Mouse (Mus musculus) cerebellum, adult 9-10 months (tissue): ENCODE results near the gene Tbk1.

ENCODE experiments used
- DNase-seq: peaks from one replicate; pipeline ENCODE4 v3.0.0; 2022

Gene Tbk1

DNA sequence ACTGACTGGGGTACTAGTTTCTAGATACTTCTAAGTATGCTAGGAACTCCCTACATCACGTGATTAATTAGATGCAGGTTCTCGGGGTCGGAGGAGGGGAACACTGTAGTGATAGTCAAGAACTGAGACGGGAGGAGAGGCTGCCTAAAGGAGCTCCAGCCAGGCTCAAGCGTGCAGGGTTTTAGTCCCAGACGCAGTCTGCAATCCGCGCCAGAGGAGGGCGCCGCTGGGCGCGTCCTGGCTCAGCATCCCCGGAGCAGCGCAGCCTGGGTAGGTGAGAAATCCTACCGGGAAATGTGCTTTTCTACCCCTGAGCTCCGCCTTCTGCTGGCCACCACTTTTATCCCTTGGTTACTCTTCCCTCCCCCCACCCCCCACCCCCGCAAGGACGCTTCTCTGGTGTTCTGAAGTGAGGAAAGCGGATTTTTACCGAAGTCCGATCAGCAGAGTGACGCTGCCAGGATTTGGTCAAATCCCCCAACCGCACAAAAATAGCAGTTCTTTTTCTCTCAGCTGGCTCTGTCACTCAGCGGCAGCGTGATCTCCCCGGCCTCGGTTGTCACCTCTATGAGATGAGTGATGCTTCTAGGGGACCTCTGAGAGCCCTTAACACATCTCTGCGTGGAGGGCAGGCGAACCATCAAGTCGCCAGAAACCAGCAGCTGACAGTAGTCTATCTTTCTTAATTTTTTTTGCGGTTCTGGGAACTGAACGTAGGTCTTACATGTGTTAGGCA is 53.3 kb downstream of the Tbk1 start:
- peak; percentile 54 for DNase-seq

DNA sequence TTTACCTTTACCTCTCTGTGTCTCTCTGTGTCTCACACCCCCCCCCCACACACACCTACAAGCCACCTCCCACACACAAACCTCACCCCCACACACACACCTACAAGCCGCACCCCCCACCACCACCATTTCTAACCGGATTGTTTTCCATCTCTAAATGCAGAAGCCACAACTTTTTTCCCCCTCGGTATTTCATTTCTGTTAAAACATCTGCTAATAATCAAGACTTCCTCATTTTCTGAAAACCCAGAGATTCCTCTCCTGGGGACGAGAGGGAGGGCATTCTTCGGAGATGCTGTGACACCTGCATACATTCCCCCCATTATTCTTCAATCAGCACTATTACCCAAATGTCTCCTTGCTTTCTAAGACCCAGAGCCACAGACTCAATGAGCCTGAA is 55.0 kb downstream of the Tbk1 start:
- no peak for DNase-seq

DNA sequence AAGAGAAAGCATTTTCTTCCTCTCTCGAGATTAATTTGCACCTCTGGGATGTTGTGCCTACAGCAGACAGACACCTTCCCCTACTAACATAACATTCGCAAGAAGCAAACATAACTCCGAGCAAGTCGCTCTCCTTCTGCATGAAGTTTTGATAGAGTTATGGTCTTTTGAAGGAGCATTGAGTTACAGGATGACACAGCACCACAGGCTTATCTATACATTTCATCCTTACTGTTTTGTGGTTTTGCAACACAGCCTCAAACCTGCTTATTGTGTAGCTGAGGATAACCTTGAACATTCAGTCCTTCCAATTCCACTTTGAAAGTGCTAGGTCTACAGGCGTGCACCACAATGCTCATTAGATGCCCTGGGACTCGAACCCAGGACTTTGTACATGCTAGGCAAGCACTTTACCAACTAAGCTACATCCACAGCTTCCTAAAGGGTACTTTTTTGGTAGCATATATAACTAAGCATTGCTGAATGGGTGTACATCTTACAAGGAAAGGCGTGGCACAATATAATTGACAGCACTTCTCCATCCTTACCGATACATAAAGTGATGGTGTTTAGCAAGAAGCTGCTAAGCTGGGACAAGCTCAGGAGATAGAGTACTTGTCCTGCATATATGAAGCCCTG is 56.1 kb downstream of the Tbk1 start:
- DNase-seq, result no peak

DNA sequence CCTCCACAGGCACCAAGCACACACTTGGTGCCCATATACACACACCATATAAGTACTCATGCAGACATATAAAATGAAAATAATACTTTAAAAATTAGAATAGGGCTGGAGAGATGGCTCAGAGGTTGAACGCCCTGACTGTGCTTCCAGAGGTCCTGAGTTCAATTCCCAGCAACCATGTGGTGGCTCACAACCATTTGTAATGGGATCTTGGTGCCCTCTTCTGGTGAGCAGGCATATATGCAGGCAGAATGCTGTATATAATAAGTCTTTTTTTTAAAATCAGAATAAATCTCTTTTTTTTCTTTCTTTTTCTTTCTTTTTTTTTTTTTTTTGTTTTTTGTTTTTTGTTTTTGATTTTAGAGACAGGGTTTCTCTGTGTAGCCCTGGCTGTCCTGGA is 57.3 kb downstream of the Tbk1 start:
- no peak for DNase-seq

DNA sequence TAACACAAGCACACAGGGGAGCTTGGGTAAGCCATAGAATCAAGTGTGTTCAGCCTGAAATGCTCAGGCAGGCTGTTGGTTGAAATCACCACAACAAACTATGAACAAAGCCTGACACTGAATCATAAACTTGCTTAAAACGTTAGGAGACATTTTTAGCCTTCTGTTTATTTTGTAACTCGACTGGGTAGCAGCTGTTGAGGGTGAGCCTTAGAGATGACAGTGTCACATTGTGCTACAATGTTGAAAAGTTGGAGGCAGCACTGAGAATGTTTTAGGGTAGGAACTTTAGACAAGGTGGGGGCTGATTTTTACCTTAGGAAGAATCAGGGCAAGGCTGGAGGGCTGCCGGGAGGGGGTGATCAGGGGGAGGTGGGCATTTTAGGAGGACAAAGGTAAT is 58.1 kb downstream of the Tbk1 start:
- no peak for DNase-seq

DNA sequence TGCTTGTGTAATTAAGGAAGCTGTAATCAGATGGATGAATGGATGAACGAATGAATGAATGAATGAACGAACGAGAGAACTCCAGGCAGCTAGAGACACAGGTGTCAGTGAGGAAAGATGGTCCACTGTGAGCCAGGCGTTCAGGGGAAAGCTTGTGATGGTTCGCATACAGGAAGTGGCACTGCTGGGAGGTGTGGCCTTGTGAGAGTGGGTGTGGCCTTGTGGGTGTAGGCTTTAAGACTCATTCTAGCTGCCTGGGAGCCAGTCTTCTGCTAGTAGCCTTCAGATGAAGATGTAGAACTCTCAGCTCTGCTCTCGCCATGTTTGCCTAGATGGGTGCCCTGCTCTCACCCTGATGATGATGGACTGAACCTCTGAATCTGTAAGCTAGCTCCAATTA is 59.5 kb downstream of the Tbk1 start:
- DNase-seq, result no peak

DNA sequence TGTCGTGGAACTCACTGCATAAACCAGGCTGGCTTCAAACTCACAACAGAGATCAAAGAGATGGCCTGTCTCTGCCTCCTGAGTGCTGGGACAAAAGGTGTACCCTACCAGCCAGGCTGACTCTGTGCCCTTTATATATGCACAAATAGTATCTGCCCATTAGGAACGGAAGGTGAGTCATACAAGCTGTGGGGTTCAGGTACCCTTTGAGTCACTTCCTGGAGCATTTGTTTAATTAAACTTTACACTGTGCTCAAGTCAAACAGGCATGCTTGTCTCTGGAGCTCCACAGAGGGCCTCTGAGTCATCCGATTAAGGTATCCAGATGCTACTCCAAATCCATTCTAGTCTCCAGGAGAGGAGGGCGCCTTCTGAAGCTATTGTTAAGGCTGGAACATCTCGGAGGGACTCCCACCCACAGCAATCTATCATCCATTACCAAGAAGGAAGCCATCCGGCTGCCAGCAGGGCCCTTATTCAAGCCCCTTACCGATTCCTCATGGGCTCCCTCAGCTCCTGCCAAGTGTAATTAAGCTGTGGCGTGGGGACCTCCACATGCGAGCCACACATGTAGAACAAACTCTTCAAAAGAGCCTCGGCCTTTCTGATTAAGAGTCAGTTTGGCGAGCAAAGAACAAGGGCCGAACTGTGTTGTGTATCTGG is 65.5 kb downstream of the Tbk1 start:
- DNase-seq, result no peak

DNA sequence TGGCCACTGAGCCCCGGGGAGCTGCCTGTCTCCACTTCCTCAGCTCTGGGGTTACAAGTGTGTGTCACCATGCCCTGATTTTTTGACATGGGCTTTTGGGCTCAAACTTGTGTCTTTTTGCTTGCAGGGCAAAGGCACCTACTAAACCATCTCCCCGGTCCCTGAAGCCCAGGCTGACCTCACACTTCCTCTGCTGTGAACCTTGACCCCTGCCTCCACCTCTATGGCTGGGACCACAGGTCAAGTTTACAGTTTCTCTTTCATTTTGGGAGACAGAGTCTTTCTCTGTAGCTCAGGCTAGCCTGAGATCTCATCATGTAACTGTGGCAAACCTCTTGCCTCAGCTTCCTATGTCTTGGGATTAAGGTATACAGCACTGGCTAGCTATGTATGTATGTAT is 66.9 kb downstream of the Tbk1 start:
- DNase-seq, result no peak

DNA sequence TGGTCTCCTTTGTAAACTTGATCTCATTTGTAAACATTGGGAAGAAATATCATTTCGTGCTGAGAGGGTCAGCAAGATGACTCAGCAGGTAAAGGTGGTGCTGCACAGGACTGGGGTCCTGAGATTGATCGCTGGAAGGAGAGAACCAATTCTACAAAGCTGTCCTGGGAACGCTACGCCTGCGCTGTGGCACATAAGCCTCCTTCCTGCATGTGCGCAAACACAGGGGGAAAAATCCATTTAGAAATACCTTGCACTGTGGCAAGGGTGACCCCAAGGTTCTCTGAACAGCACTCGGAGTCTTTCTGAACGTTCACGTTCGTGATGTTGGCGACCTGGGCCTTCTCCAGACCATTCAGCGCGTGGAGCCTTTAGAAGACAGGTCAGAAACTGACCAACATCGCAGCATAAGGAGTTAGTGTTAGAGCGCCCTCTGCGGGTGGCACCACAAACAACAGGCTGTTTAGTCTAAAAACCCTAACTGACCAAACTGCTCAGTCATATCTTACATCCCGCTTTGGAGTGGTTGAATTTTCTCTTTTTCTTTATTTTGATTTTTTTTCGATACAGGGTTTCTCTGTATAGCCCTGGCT is 70.5 kb downstream of the Tbk1 start:
- DNase-seq, result peak; percentile 84

DNA sequence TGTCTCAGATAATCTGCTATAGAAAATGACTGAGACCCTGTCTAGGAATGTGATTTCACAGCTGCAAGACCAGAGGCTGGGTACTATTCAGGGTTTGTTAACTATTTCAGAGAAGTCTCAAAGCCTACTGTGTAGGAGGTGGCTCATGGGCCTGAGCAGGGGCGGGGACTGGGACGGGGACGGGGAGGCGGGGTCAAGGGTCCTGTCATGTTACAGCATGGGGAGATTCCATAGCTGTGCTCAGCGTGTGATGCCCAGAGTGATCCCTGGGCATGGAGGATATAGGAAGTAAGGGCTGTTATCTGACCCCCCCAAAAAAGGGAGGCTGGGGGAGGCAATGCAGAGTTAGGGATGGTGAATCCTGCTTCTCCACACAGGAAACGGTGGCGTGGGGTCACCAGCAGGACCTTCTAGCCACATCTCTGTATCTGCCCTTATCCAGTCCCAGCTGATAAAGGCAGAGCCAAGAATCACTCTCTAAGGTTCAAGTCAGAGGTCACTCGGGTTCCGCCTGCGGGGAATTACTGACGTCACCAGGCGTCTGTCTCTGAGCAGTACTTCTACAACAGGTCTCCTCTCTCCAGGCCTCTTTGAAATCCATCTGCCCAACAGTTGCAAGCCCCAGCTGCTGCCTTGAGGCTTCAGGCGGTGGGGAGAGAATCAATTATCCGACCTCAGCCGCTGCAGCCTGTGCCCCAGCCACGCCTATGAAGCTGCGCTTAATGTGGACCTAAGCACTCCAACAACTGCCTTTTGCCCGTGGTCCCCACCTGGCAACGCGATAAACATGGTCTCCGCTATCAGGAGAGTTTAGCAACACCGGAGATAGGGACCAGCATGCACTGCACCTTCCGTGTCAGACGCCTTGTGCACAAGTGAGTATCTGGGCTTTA is 76.6 kb downstream of the Tbk1 start:
- no peak for DNase-seq

DNA sequence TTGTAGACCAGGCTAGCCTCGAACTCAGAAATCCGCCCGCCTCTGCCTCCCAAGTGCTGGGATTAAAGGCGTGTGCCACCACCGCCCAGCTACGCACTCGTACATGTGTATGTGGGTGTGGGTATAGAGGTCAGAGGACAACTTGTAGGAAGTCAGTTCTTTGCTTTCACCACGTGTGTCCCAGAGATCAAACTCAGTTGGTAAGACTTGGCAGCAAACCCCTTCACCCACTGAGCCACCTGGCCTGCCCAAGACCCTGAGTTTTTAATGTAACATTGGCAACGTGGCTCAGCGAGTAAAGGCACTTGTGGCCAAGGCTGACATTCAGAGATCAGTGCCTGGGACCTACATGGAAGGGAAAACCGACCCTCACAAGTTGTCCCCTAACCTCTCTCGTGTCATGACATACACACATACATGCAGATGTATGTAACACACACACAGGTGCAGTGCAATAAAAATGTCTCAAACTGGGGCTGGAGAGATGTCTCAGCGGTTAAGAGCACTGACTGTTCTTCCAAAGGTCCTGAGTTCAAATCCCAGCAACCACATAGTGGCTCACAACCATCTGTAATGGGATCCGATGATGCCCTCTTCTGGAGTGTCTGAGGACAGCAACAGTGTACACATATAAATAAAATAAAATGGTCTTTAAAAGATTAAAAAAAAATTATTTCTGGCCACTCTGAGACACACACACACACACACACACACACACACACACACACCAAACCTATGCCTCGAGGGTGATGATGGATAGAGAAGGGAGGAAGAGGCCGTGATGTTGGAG is 78.6 kb downstream of the Tbk1 start:
- DNase-seq, result no peak

DNA sequence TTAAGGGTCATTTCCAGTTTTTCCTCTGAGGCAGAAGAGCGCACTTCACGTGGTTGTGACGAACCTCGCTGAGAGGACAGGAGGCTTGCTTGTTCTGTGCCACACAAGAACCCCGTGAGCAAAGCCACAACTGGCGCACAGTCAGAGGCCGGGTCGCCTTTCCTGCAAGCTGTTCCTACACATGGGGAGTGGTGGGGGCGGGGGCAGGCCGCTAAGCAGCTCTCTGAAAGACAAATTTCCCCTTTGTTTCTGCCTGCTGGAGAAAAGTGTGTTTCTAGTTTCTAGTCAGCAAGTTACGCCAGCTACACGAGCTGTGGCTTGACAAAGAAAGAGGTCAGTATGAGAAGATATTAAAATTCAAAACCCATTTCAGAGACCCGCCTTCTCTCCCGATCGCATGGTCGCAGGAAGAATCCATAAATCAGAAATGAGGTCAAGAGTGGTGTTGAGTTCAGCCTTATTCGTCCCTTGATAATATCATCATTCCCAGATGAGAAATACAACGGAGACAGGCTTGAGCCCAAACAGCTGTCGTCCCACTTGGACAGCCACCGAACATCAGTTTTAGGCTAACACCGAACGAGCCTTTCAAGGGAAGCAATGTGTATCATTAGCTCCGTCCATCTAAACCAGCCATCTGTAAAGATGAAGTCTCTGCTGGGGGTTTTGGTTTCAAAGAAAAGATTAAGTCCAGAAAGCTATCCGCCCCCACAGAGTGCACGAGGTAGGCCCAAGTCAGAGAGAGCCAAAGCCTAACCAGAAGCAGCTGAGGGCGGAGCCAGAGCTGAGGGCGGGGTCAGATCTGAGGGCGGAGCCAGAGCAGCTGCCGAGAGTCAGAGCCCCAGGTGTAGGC is 79.6 kb downstream of the Tbk1 start:
- DNase-seq, result peak; percentile 24

DNA sequence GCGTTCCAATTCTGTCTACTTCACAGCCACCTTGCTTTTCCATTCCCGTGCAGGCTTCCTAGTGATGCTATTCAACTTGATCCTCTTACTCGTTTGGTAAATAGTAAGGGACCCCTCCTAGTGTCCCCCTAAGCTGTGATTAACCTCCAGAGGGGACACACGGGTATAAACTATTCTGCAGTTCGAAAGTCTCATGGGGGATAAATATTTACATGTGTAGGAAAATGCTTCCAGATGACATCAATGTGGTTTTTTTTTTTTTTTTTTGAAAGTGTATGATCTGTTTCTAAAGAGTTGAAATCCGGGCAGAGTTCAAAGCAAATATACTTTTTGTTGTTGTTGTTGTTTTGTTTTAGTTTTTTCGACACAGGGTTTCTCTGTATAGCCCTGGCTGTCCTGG is 80.7 kb downstream of the Tbk1 start:
- DNase-seq, result peak; percentile 35

DNA sequence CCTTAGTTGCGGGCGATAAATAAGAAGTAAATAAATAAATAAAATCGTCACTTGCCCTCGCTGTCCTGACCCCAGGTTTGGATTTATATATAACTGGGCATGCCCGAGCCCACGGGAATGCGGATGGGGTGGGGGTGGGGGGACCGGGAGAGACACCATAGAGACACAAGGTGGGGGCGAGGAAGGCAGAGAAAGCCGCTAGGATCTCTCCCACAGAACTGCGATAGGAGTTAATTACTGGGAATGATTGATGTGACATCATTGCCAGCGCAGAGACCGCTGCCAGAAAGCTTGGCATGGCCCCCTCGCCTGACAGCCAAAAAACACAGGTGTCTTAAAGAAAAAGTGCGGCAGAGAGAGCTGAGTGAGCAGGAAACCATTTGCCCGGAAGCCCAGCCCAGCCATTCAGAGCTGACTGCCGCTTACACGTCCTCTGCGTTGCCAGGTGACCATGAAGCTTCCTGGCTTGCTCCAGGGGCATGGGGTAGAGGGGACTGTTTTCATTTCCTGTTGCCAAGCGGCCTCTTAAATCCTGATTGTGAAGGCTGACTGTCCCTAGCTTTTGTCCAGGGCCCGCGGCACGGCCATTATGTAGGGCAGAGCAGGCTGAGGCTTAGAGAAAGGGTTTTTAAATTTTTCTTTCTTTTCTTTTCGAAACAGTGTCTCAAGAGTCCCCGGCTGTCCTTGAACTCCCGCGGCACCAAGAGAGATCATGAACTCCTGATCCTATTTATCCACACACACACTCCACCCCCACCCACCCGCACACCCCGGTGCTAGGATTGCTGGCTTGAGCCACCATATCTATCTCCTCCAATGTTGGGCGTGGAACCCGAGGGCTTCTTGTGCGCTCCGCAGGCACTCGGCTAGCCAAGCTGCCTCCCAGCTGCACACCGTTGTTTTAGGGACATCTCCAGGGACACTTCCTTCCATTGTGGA is 81.3 kb downstream of the Tbk1 start:
- peak; percentile 83 for DNase-seq

DNA sequence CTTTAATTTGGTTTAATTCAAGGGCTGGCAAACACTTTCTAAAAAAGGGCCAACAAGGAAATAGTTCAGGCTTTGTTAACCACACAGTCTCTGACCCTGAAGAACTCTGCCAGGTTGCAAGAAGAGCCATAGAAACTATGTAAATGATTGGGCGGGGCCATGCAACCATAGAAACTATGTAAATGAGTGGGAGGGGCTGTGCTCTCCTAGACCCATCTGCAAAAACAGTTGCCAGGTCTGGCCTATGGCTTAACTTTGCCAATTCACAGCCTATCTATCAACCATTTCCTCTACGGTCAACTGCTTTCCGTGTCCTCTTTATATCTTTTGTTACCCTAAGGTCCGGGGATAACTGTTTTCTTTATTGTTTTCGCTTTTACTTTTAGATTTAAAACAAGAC is 85.4 kb downstream of the Tbk1 start:
- DNase-seq, result no peak

DNA sequence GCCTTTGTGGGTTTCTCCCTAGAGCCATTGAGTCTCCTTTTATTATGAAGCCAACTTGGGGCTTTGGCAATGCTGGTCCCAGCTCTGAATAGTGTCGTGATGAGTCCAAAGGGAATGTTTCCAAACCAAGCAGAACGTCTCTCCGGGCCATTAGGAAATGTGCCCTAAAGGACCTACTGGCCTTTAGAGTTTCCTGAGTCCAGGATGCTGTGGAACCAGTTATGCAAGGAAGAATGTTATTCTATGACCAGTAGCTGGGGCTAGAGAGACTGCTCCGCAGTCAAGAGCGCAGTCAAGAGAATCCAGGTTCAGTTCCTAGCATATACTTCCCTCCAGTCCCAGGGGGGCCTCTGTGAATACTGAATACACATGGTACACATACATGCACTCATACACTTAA is 86.6 kb downstream of the Tbk1 start:
- DNase-seq, result no peak

DNA sequence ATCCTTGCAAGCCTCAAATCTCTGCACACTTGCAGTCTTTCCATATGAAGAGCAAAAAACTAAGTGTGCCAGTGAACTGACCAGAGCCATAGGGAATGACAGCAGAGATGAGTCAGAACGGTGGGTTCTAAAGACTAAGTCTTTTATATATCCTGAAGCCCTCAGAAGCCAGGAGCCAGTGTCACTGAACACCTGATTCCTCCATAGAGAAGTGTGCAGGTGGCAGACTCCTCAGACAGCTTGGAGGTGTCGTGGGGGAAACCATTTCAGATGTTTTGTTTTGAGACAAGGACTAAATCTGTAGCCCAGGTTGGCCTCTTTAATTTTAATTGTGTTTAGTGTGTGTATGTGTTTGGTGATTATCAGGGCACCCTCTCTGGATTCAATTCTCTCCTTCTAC is 87.5 kb downstream of the Tbk1 start:
- DNase-seq, result no peak

DNA sequence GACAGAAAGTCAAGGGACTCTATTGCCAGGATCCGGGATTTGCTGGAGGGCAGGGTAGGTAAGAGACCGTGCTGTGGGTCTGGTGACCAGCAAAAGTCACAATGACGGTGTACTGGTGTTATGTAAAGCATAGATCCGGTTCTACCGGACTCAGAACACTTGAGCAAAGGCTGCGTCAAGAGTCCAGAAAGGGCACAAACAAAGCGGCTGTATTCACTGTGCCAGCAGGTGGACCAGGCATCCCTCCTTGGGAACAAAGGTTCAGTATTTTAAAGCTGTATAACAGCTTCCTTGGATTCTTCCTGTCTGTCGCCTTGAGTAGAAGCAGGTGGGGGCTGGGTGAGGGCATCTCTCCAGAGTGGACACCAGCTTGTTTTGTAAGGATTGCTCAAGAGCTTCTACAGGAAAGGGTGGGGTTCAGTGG is 88.1 kb downstream of the Tbk1 start:
- DNase-seq, result no peak

DNA sequence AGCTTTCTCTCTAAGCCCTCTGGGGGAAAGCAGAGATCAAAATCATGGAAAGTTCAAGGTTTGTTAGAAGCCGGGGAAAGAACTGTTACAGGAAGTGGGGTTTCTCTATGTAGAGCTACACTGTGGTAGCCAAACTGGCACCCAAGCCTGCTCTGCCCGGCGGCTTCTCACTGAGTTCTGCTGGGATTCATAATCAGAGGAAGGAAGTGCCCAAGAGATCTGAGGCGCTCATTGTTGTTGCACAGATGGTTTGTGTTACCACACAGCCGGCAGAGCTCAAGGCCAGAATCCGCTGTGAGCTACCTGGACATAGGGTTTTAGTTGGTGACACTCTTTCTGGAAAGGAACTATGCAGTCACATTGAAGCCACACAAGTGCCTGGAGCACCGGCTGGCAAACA is 88.6 kb downstream of the Tbk1 start:
- DNase-seq, result no peak

DNA sequence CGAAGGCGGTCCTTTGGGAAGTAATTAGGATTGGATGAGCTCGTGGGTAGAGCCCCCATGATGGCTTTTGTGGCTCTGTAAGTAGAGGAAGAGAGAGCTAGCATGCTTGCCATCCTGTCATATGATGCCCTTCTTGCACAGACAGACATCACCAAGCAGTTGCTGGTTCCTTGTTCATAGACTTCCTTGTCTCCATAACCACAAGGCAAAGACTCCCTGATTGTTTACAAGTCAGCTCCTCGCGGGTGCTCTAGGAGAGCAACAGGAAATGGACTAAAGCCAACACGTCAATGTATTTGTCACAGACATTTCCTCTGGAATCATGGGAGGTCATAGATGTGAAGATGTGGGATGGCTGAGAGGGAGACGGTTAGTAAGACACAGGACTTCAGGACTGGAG is 90.0 kb downstream of the Tbk1 start:
- DNase-seq, result no peak
